ENCODE assay signal across 32 mouse cellular contexts in genomic region chr9:55911481-55911880, GRCm38 (mm10).
"Had no signal": no experiment of that assay in that cellular context is flagged by ENCODE, and none has a peak within 500 bp of the region (broad histone marks: within the 10 kb centered on the region; RNA-seq: fewer than 3 reads in every experiment).

No protein-coding gene starts in this region.

- H3K27me3 ChIP-seq: limb, embryonic 12.5 days; limb, embryonic 13.5 days; limb, embryonic 15.5 days; liver, embryonic 12.5 days; liver, embryonic 13.5 days; liver, embryonic 15.5 days; lung, embryonic 15.5 days; megakaryocyte, embryonic 14.5 days; midbrain, embryonic 12.5 days; midbrain, embryonic 13.5 days; midbrain, embryonic 15.5 days had no signal

- H3K36me3 ChIP-seq: limb, embryonic 12.5 days; liver, embryonic 12.5 days; liver, embryonic 13.5 days; liver, embryonic 15.5 days; lung, embryonic 15.5 days had no signal

- ATAC-seq: liver, embryonic 12.5 days; liver, postnatal 0 days; lung, postnatal 0 days; midbrain, embryonic 13.5 days; midbrain, embryonic 15.5 days; midbrain, embryonic 16.5 days had no signal

- H3K9ac ChIP-seq: limb, embryonic 12.5 days; limb, embryonic 13.5 days; limb, embryonic 15.5 days; liver, embryonic 12.5 days; liver, embryonic 13.5 days; liver, embryonic 14.5 days; liver, embryonic 15.5 days; liver, postnatal 0 days; lung, embryonic 14.5 days; lung, embryonic 15.5 days; midbrain, embryonic 12.5 days; midbrain, embryonic 13.5 days; midbrain, embryonic 15.5 days had no signal

- H3K27ac ChIP-seq: left cerebral cortex, adult 2 months; limb, embryonic 10.5 days; limb, embryonic 12.5 days; limb, embryonic 13.5 days; limb, embryonic 15.5 days; liver, embryonic 12.5 days; liver, embryonic 13.5 days; liver, embryonic 14.5 days; liver, embryonic 15.5 days; lung, embryonic 15.5 days; macrophage; midbrain, embryonic 10.5 days; midbrain, embryonic 12.5 days; midbrain, embryonic 13.5 days; midbrain, embryonic 15.5 days had no signal

- DNase-seq: left cerebral cortex, postnatal 4 days; liver; liver, embryonic 13.5 days; liver, postnatal 0 days; lung, adult 18-20 months; lung, adult 2 months; lung, embryonic 14.5 days; lung, postnatal 10 days; lung, postnatal 14 days; lung, postnatal 36 days; lung, postnatal 4 days; midbrain, embryonic 14.5 days had no signal

- H3K4me2 ChIP-seq: limb, embryonic 12.5 days; limb, embryonic 13.5 days; limb, embryonic 15.5 days; liver, embryonic 11.5 days; liver, embryonic 12.5 days; liver, embryonic 13.5 days; liver, embryonic 15.5 days; lung, embryonic 14.5 days; lung, embryonic 15.5 days; midbrain, embryonic 11.5 days; midbrain, embryonic 12.5 days; midbrain, embryonic 13.5 days; midbrain, embryonic 15.5 days had no signal

- H3K4me1 ChIP-seq: limb, embryonic 10.5 days; limb, embryonic 12.5 days; limb, embryonic 13.5 days; limb, embryonic 15.5 days; liver, embryonic 12.5 days; liver, embryonic 13.5 days; liver, embryonic 15.5 days; lung, embryonic 15.5 days; megakaryocyte, embryonic 14.5 days; midbrain, embryonic 10.5 days; midbrain, embryonic 12.5 days; midbrain, embryonic 13.5 days; midbrain, embryonic 15.5 days had no signal

- H3K9me3 ChIP-seq: limb, embryonic 10.5 days; limb, embryonic 12.5 days; limb, embryonic 13.5 days; limb, embryonic 15.5 days; liver, embryonic 12.5 days; liver, embryonic 13.5 days; liver, embryonic 15.5 days; lung, embryonic 15.5 days; midbrain, embryonic 10.5 days; midbrain, embryonic 12.5 days; midbrain, embryonic 13.5 days; midbrain, embryonic 15.5 days had no signal

- H3K4me3 ChIP-seq: left cerebral cortex, adult 2 months; limb, embryonic 10.5 days; limb, embryonic 12.5 days; limb, embryonic 13.5 days; limb, embryonic 15.5 days; liver, embryonic 12.5 days; liver, embryonic 13.5 days; liver, embryonic 15.5 days; lung, embryonic 15.5 days; megakaryocyte, embryonic 14.5 days; midbrain, embryonic 10.5 days; midbrain, embryonic 12.5 days; midbrain, embryonic 13.5 days; midbrain, embryonic 15.5 days; myocyte had no signal
